Mouse (Mus musculus): ENCODE measurements at regions not wholly inside any gene's neighbourhood (a gene's known extent, or its start where the extent isn't known, plus 50 kb on each side); places are given as distances from the start of the nearest gene placed in this dataset.
A peak's percentile ranks its signal among the peaks of the same experiment; 100 is the strongest.

DNA sequence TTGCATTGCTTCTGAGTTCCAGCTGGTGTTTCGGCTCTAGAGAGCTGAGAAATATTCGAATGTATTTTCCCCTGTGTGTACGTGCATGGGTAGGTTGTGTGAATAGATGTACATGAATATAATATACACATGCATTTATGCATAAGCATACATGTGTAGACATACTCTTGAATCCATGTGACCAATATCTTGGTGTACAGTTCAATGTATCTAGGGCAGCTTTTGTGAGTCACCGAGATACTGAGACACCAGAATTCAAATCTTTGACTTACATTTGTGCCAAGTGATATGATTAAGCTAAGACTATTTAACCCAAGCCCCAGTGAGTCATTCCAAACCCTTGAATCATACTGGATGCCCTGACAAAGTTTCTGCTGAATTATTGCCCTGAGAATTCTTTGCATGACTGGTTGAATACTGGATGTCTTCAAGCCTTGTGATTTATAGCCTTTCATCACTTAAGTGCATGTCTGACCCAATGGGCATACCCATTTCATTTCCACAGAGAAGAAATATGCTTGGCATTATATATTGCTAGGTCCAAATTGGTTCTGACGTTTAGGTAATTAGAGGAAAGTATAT is 103.3 kb upstream of the Tsc22d2 start:
- DNase-seq (ENCODE audit: low spot score in 2 of 2), result no peak

GRCm38 (mm10) chr3:58312623-58313022 is 101.9 kb upstream of the Tsc22d2 start:
- DNase-seq (ENCODE audit: low spot score in 2 of 2), result no peak

GRCm38 (mm10) chr3:58315236-58315635 is 99.3 kb upstream of the Tsc22d2 start:
- no peak for DNase-seq (ENCODE audit: low spot score in 2 of 2)

DNA sequence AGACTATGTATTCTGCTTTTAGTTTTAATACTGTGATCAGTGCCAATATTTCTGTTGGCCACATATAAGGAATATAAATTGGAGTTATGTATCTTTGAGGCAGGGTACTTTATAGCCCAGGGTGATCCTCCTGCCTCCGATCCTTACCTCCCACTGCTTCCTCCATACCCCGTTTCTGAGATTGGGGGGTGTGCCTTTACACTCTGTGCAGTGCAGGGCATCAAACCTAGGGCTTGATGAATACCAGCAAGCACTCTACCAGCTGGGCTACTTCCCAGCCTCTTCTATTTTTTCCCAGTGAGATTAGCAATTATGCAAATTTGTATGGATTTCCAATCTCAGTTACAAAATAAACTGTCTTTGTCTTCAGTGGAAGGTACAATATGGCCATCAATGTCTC is 97.3 kb upstream of the Tsc22d2 start:
- no peak for DNase-seq (ENCODE audit: low spot score in 2 of 2)

DNA sequence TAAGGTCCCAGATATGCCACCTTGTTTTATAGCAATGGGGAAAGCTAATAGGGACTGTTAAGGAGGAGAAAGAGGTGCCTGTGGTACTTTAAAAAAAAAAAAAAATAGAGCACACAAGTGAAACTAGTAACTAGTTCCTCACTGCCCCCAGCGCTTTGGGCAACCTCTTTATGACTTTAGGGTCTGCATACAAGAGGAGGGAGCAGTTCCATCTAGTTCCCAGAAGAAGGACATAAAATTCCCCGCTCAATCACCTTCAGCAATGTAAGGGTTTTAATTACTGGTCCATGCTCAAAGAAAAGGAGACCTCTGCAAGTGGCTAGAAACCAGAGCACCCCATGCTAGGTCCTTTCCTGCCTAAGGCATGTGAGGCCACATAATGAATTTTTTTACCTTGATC is 95.8 kb upstream of the Tsc22d2 start:
- DNase-seq (ENCODE audit: low spot score in 2 of 2), result no peak

GRCm38 (mm10) chr3:58319463-58319862 is 95.1 kb upstream of the Tsc22d2 start:
- no peak for DNase-seq (ENCODE audit: low spot score in 2 of 2)

GRCm38 (mm10) chr3:58320812-58321211 is 93.7 kb upstream of the Tsc22d2 start:
- DNase-seq (ENCODE audit: low spot score in 2 of 2), result no peak

- no peak for DNase-seq (ENCODE audit: low spot score in 2 of 2)
These were observed 92.2 kb upstream of the Tsc22d2 start for GRCm38 (mm10) chr3:58322322-58322721.

- no peak for DNase-seq (ENCODE audit: low spot score in 2 of 2)
These were observed 86.8 kb upstream of the Tsc22d2 start for GRCm38 (mm10) chr3:58327721-58328120.

- peak; percentile 78 to 87 for DNase-seq (ENCODE audit: low spot score in 2 of 2)
These were observed 84.3 kb upstream of the Tsc22d2 start for GRCm38 (mm10) chr3:58330186-58330585.

DNA sequence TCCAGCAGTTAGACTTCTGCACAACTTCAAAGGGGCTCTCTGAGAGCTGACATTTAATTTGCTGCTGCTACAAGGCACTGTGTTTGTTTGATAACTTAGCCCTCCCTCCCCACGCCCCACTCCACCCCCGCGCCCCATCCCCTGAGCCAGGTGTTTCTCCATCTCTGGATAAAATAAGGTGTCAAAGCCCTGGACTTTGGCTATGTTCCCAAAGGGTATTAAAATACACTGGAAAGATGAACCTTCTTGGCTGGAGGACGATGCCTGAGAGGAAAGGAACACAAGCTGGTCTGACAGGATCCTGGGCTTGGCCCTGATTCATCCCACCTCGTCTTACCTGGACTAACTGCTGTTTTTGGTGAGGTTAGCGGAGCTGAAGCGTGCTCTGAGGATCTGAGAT is 80.5 kb upstream of the Tsc22d2 start:
- no peak for DNase-seq (ENCODE audit: low spot score in 2 of 2)

DNA sequence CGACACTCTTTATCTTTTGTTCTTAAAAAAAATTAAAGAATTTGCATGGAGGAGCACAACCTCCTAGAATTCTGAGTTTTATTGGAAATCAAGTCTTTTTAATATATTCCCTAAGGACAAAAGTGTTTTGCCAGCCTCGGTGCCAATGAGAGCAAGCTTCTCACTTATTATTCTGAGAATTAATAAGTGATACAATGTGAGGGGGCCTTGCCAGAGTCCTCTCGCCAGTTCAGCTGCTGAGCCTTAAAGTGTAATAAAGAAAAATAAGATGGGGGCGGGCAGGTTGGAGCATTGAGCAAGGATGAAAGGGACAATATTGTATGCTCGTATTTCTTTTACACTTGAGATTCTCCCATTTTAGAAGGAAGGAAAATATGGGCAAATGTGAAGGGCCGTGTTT is 79.2 kb upstream of the Tsc22d2 start:
- DNase-seq (ENCODE audit: low spot score in 2 of 2), result no peak

DNA sequence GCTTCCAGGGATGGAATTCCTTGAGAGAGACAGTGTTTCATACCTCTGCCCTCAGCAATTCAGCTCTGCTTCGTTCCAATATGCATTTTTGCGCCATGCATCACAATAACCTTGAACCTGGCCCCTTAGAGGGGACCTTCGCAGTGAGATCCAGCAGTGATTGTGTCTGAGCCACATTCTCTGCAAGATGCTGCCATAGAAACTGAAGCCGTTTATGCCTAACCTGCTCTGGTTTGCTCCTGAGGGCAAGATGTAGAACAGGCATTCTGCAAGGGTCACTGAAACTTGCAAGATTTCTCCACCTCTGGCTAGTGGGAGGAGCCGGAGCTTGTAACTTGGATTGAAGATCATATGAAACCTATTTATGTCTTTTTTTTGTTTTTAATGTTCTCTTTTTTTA is 78.4 kb upstream of the Tsc22d2 start:
- DNase-seq (ENCODE audit: low spot score in 2 of 2), result no peak

DNA sequence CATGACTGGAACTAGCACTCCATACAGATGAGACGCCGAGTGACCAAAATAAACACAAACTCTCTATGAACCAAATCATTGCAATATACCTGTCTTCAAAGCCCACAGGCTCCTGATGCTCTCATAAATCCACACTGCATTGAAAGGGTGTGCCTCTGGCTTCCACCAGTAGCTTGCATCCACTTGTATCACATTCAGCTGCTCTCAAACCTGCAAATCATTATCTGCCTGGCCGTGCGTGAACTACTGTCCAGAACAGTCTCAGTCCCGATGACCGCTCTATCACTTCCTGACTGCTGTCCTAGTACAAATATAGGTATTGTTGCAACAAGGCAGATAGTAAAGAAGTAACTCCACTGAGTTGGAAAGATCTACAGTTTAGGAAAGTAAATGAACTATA is 77.9 kb upstream of the Tsc22d2 start:
- no peak for DNase-seq (ENCODE audit: low spot score in 2 of 2)

DNA sequence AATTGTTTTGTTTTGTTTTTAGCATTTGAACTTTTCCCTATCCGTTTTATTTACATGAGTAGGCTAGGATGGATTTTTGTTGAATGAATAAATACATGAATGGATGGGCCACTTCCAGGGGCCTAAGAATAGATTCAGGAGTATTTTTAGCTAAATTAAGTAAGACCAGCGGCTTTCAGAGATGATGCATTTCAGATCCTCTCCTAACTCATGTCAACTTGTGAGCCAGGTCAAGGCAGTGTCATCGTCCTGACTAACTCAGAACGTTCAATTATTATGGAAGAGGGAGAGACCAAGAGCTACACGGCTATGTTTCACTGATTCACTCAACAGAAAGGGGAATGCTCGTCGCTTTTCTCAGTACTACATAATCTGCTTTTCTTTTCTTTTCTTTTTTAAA is 75.5 kb upstream of the Tsc22d2 start:
- DNase-seq (ENCODE audit: low spot score in 2 of 2), result no peak

DNA sequence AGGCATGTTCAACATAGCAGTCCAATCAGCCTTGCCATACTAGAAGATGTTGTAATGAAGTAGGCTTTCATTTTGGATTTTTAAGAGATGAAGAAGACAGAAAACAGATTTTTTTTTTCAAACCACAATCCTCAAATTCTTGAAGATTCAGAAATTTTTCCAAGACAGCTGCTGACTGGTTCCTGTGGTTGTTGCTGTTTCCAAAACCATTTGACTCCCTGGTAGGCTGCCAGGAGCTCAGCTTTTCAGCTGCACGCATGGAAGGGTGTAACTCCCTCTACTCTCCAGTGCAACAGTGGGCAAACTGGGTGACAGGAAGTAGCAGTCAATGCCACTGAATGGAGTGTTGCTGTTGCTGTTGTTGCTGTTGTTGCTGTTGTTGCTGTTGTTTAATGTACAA is 72.4 kb upstream of the Tsc22d2 start:
- DNase-seq (ENCODE audit: low spot score in 2 of 2), result peak; percentile 5 to 10

- DNase-seq (ENCODE audit: low spot score in 2 of 2), result peak in 1 of 2 experiments; percentile 16
These were observed 52.0 kb upstream of the Tsc22d2 start for GRCm38 (mm10) chr3:58362563-58362962.

GRCm38 (mm10) chr3:58364526-58364925 is 50.0 kb upstream of the Tsc22d2 start:
- DNase-seq (ENCODE audit: low spot score in 2 of 2), result no peak

Data from heart, adult 9 months (tissue).